Mouse (Mus musculus) ES-Bruce4 (cell line): ENCODE measurements around the gene Xirp1. TPM values are rescaled to one million over a fixed set of nuclear protein-coding genes. Genes with fewer than 3 reads are reported as not detected.

Experiments used
- H3K27ac ChIP-seq: 2 replicates; pipeline ENCODE4 v1.5.1; 2012; ENCODE audit warnings: low read length, inconsistent platforms; ENCODE audit not compliant: insufficient read depth
- H3K27me3 ChIP-seq: 2 replicates; pipeline ENCODE4 v1.6.1; 2012; ENCODE audit warnings: mild to moderate bottlenecking, low read length, inconsistent platforms; ENCODE audit not compliant: control insufficient read depth, poor library complexity, insufficient read depth, severe bottlenecking
- H3K36me3 ChIP-seq: 2 replicates; pipeline ENCODE4 v1.6.1; 2012; ENCODE audit warnings: inconsistent platforms, mild to moderate bottlenecking, low read length, moderate library complexity; ENCODE audit not compliant: control insufficient read depth, poor library complexity, insufficient read depth, severe bottlenecking
- H3K4me1 ChIP-seq: one replicate; pipeline ENCODE4 v1.8.1; 2011; ENCODE audit warnings: low read length; ENCODE audit not compliant: control insufficient read depth, insufficient read depth
- H3K4me3 ChIP-seq: 2 replicates; pipeline ENCODE4 v1.5.1; 2011; ENCODE audit warnings: low read depth, mild to moderate bottlenecking, low read length
- H3K9ac ChIP-seq: 2 replicates; pipeline ENCODE4 v1.6.1; 2012; ENCODE audit warnings: low read depth, mild to moderate bottlenecking, inconsistent platforms; ENCODE audit not compliant: poor library complexity, severe bottlenecking
- H3K9me3 ChIP-seq: replicated peaks from 2 replicates; pipeline ENCODE4 v1.6.1; 2012; ENCODE audit warnings: mild to moderate bottlenecking, low read length, inconsistent platforms; ENCODE audit not compliant: control insufficient read depth, poor library complexity, insufficient read depth, severe bottlenecking
- CTCF ChIP-seq: IDR thresholded peaks from one replicate; pipeline ENCODE4 v1.8.1; 2011; ENCODE audit warnings: low read depth, low read length
- EP300 ChIP-seq: IDR thresholded peaks from 2 replicates; pipeline ENCODE4 v1.6.1; 2011; ENCODE audit warnings: low read depth, low read length; ENCODE audit not compliant: insufficient read depth
- POLR2A ChIP-seq: IDR thresholded peaks from one replicate; pipeline ENCODE4 v1.8.1; 2011; ENCODE audit warnings: low read length; ENCODE audit not compliant: insufficient read depth
- polyA plus RNA-seq: library from polyadenylated mRNA; stranded (reverse); fragments of >200 nt; gene quantifications from 2 replicates; pipeline ENCODE4 v1.2.4, GENCODE M21; 2011; ENCODE audit warnings: low read depth; ENCODE audit not compliant: missing spikeins, insufficient read depth, insufficient read length

The Xirp1 gene
- polyA plus RNA-seq, 1 experiment, result not detected

- Histone ChIP-seq H3K4me3 (no peak overlapping the region), H3K27me3 (no peaks in the 10 kb centered on the region), H3K27ac (no peak overlapping the region), H3K9me3 (no peaks in the 10 kb centered on the region), H3K9ac (peak overlapping the region; percentile 73; the same call in 1 of the 2 replicates), H3K36me3 (no peaks in the 10 kb centered on the region), H3K4me1 (peaks cover 5% of the 10 kb centered on the region)
- TF ChIP-seq POLR2A (no peak), CTCF (no peak), EP300 (no peak)
Observed at GRCm38 (mm10) chr9:120000761-120001160, 22.6 kb downstream of the Xirp1 start.

GRCm38 (mm10) chr9:119999636-120000035, 23.8 kb downstream of the Xirp1 start:
- Histone ChIP-seq H3K36me3 (no peaks in the 10 kb centered on the region), H3K4me3 (no peak overlapping the region), H3K9me3 (no peaks in the 10 kb centered on the region), H3K4me1 (peaks cover 3% of the 10 kb centered on the region), H3K9ac (no peak overlapping the region), H3K27me3 (no peaks in the 10 kb centered on the region), H3K27ac (no peak overlapping the region)
- no peak for TF ChIP-seq CTCF
- no peak for TF ChIP-seq EP300
- TF ChIP-seq POLR2A, result no peak

- Histone ChIP-seq H3K9me3 (no peaks in the 10 kb centered on the region), H3K27ac (no peak overlapping the region), H3K4me1 (peaks cover 2% of the 10 kb centered on the region), H3K27me3 (no peaks in the 10 kb centered on the region), H3K9ac (no peak overlapping the region), H3K4me3 (no peak overlapping the region), H3K36me3 (no peaks in the 10 kb centered on the region)
- TF ChIP-seq CTCF, result no peak
- no peak for TF ChIP-seq POLR2A
- no peak for TF ChIP-seq EP300
Observed at GRCm38 (mm10) chr9:119998776-119999175, 24.6 kb downstream of the Xirp1 start.

- Histone ChIP-seq H3K4me3 (no peak overlapping the region), H3K27me3 (no peaks in the 10 kb centered on the region), H3K27ac (no peak overlapping the region), H3K9me3 (no peaks in the 10 kb centered on the region), H3K36me3 (no peaks in the 10 kb centered on the region), H3K9ac (no peak overlapping the region), H3K4me1 (peaks cover 4% of the 10 kb centered on the region)
- TF ChIP-seq CTCF, result no peak
- TF ChIP-seq POLR2A, result no peak
- no peak for TF ChIP-seq EP300
Observed at GRCm38 (mm10) chr9:119996080-119996479, 27.3 kb downstream of the Xirp1 start.

DNA sequence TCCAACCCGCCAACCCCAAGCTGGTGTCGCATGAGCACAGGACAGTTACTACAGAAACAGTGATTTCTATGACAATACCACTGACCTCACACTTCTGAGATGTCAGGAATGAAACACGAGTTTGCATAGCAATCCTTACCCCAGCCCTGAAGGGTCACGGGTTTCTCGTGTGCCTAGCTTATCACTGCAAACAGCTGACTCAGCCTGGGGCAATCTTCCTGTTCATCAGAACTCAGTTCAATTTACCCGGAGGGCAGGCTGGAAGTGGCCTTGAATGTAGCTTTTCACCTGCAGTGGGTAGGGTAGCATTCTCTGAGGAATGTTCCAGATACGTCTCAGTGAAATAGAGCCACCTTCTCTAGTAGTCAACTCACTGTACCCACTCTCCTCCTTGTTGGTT, 29.2 kb downstream of the Xirp1 start:
- Histone ChIP-seq H3K9ac (no peak overlapping the region), H3K27ac (no peak overlapping the region), H3K27me3 (no peaks in the 10 kb centered on the region), H3K9me3 (no peaks in the 10 kb centered on the region), H3K4me3 (no peak overlapping the region), H3K36me3 (no peaks in the 10 kb centered on the region), H3K4me1 (peaks cover 4% of the 10 kb centered on the region)
- TF ChIP-seq EP300, result 0 out of 2 replicates have a peak, but pooled peaks have one; percentile 26
- no peak for TF ChIP-seq CTCF

GRCm38 (mm10) chr9:119993092-119993844, 30.1 kb downstream of the Xirp1 start:
- Histone ChIP-seq H3K36me3 (no peaks in the 10 kb centered on the region), H3K27me3 (no peaks in the 10 kb centered on the region), H3K27ac (no peak overlapping the region), H3K9ac (no peak overlapping the region), H3K9me3 (no peaks in the 10 kb centered on the region), H3K4me1 (peaks cover 4% of the 10 kb centered on the region), H3K4me3 (no peak overlapping the region)
- TF ChIP-seq CTCF, result no peak
- no peak for TF ChIP-seq POLR2A
- no peak for TF ChIP-seq EP300
